8 mouse cellular contexts compared by ENCODE assay signal in genomic region chrX:36598390-36598810, GRCm38 (mm10). TPM values are rescaled to one million over a fixed set of nuclear protein-coding genes. Genes with fewer than 3 reads are reported as not detected.
DNase-seq lines count a peak whose midpoint lies in the region; ATAC-seq lines count a peak whose summit lies in the region.

No protein-coding gene starts in this region.

- peaks cover 5% of the 10 kb centered on the region for H3K9me3 ChIP-seq in erythroblast, embryonic 14.5 days (ENCODE audit: control insufficient read depth, low read length)
- H3K9me3 ChIP-seq in liver, embryonic 13.5 days (replicated peaks) = no peaks in the 10 kb centered on the region
- no peaks in the 10 kb centered on the region for H3K9me3 ChIP-seq in stomach, embryonic 16.5 days (replicated peaks; ENCODE audit: control insufficient read depth, low read length)

- peak; percentile 55 for ATAC-seq in frontal cortex, adult (ENCODE audit: low TSS enrichment)
- ATAC-seq in liver, embryonic 13.5 days (ENCODE audit: low read depth) = peak; percentile 69
- ATAC-seq in stomach, embryonic 16.5 days (ENCODE audit: insufficient read depth, low FRiP score) = peak; percentile 51; the same call in 1 of the 2 replicates

- H3K36me3 ChIP-seq in erythroblast, embryonic 14.5 days (ENCODE audit: control insufficient read depth) = peaks cover 4% of the 10 kb centered on the region; the same call in 1 of the 2 replicates
- no peaks in the 10 kb centered on the region; the same call in 1 of the 2 replicates for H3K36me3 ChIP-seq in liver, embryonic 13.5 days
- no peaks in the 10 kb centered on the region for H3K36me3 ChIP-seq in stomach, embryonic 16.5 days (ENCODE audit: control insufficient read depth, insufficient read depth, low read length)

- peak overlapping the region; percentile 72 for H3K27ac ChIP-seq in liver, embryonic 13.5 days
- peak overlapping the region; percentile 82 for H3K27ac ChIP-seq in stomach, embryonic 16.5 days (ENCODE audit: low read length)

- H3K27me3 ChIP-seq in erythroblast, embryonic 14.5 days (ENCODE audit: control insufficient read depth) = no peaks in the 10 kb centered on the region
- H3K27me3 ChIP-seq in liver, embryonic 13.5 days = no peaks in the 10 kb centered on the region
- no peaks in the 10 kb centered on the region for H3K27me3 ChIP-seq in stomach, embryonic 16.5 days (ENCODE audit: control insufficient read depth, insufficient read depth, low read length)

- H3K4me2 ChIP-seq in liver, embryonic 13.5 days = peak overlapping the region; percentile 78
- peak overlapping the region; percentile 63 for H3K4me2 ChIP-seq in stomach, embryonic 16.5 days (ENCODE audit: low read depth, low read length)

- peaks cover 27% of the 10 kb centered on the region for H3K4me1 ChIP-seq in erythroblast, embryonic 14.5 days (ENCODE audit: control insufficient read depth)
- peaks cover 19% of the 10 kb centered on the region for H3K4me1 ChIP-seq in liver, embryonic 13.5 days (replicated peaks)
- peaks cover 4% of the 10 kb centered on the region for H3K4me1 ChIP-seq in stomach, embryonic 16.5 days (ENCODE audit: control insufficient read depth, insufficient read depth, low read length)

- DNase-seq in frontal cortex, postnatal 36 days (ENCODE audit: low spot score in 2 of 2) = no peak
- DNase-seq in 416B (ENCODE audit: low read depth) = peak; percentile 2
- no peak for DNase-seq in liver, embryonic 13.5 days
- no peak for DNase-seq in layer of hippocampus, adult 18-20 months (ENCODE audit: low spot score in 2 of 2)
- no peak for DNase-seq in kidney, postnatal 14 days

- H3K4me3 ChIP-seq in erythroblast, embryonic 14.5 days (replicated peaks) = peak overlapping the region; percentile 81
- peak overlapping the region; percentile 70 for H3K4me3 ChIP-seq in liver, embryonic 13.5 days (replicated peaks)
- peak overlapping the region; percentile 70 for H3K4me3 ChIP-seq in stomach, embryonic 16.5 days (replicated peaks; ENCODE audit: low read length)

- H3K9ac ChIP-seq in liver, embryonic 13.5 days = peak overlapping the region; percentile 79
- peak overlapping the region; percentile 82 for H3K9ac ChIP-seq in stomach, embryonic 16.5 days (ENCODE audit: low read length)

- WGBS in liver, embryonic 13.5 days (ENCODE audit: insufficient replicate concordance) = 21% methylated on average over 40 of the region's 41 CpGs
- 25% methylated on average over 38 of the region's 41 CpGs for WGBS in stomach, embryonic 16.5 days

RNA-seq across cellular contexts. Expression of gene Pgrmc1, which starts 0.4 kb away (rescaled TPM):
- 1.6 and 1.9 TPM in 2 replicates for polyA plus RNA-seq in erythroblast, embryonic 14.5 days (2012)
- 98.6 and 117 TPM in 2 replicates for polyA plus RNA-seq in liver, embryonic 13.5 days (2015; fragmentation: Nextera tagmentation; extraction: Ambion mirVana)
- 224 and 242 TPM in 2 replicates for polyA plus RNA-seq in stomach, embryonic 16.5 days (2015; fragmentation: Nextera tagmentation; extraction: Ambion mirVana)
- total RNA-seq in layer of hippocampus, adult 18-20 months (2021) = 100 to 1,000 TPM; 274 to 322 TPM

RNA-seq across cellular contexts. Expression of gene Akap17b, which starts 46.8 kb away (rescaled TPM):
- 0.07 TPM in 1 of 2 replicates, not detected in the other for polyA plus RNA-seq in erythroblast, embryonic 14.5 days (2012)
- 0.62 and 0.71 TPM in 2 replicates for polyA plus RNA-seq in liver, embryonic 13.5 days (2015; fragmentation: Nextera tagmentation; extraction: Ambion mirVana)
- 1.6 and 1.8 TPM in 2 replicates for polyA plus RNA-seq in stomach, embryonic 16.5 days (2015; fragmentation: Nextera tagmentation; extraction: Ambion mirVana)
- total RNA-seq in layer of hippocampus, adult 18-20 months (2021) = 1 to 10 TPM; 8.8 to 9.0 TPM

Comparison
In these comparisons a context has a peak if more than half of its experiments do, and no peak if none do; other contexts are left out.
1. RNA of gene Pgrmc1, which starts 0.4 kb away (polyA plus RNA-seq): 224 to 242 TPM in stomach, embryonic 16.5 days and 98.6 to 117 TPM in liver, embryonic 13.5 days; 1.6 to 1.9 TPM in erythroblast, embryonic 14.5 days; every median in the first group is over 10 times any median in the second.
2. Peak in every context shown above with its lines, with median percentiles within 50 percentile points of each other: ATAC-seq and H3K4me3 ChIP-seq.